Mouse (Mus musculus) midbrain, embryonic 14.5 days (tissue): Measurements from ENCODE around the gene Izumo2. TPM values are rescaled to one million over a fixed set of nuclear protein-coding genes. Genes with fewer than 3 reads are reported as not detected.

Source experiments
- ATAC-seq: fragments of 200-750 bp; cut with Nextera tagmentation; 2 replicates; pipeline ENCODE4 v1.8.0; 2017; ENCODE audit warnings: moderate number of reproducible peaks, moderate library complexity; ENCODE audit not compliant: low FRiP score, low TSS enrichment
- DNase-seq: peaks from one replicate; pipeline ENCODE4 v3.0.0-alpha.2; 2015
- H3K27ac ChIP-seq: fragments of 300-500 bp; sonication (generic); replicated peaks from 2 replicates; pipeline ENCODE4 v1.5.1; 2014; ENCODE audit warnings: mild to moderate bottlenecking, low read depth, low read length, moderate library complexity
- H3K27me3 ChIP-seq: fragments of 300-500 bp; sonication (generic); 2 replicates; pipeline ENCODE4 v1.6.1; 2014; ENCODE audit warnings: low read length, control low read depth, mixed read lengths; ENCODE audit not compliant: control insufficient read depth, insufficient read depth
- H3K36me3 ChIP-seq: fragments of 300-500 bp; sonication (generic); 2 replicates; pipeline ENCODE4 v1.6.1; 2014; ENCODE audit warnings: low read length, control low read depth; ENCODE audit not compliant: control insufficient read depth, insufficient read depth
- H3K4me1 ChIP-seq: fragments of 300-500 bp; sonication (generic); 2 replicates; pipeline ENCODE4 v1.6.1; 2014; ENCODE audit warnings: mild to moderate bottlenecking, antibody characterized with exemption, low read length, control low read depth; ENCODE audit not compliant: control insufficient read depth, insufficient read depth
- H3K4me2 ChIP-seq: fragments of 300-500 bp; sonication (generic); 2 replicates; pipeline ENCODE4 v1.6.1; 2014; ENCODE audit warnings: mild to moderate bottlenecking, low read length, moderate library complexity
- H3K4me3 ChIP-seq: fragments of 300-500 bp; sonication (generic); replicated peaks from 2 replicates; pipeline ENCODE4 v1.5.1; 2014; ENCODE audit warnings: low read depth, low read length
- H3K9ac ChIP-seq: fragments of 300-500 bp; sonication (generic); replicated peaks from 2 replicates; pipeline ENCODE4 v1.6.1; 2014; ENCODE audit warnings: mild to moderate bottlenecking, low read length, moderate library complexity
- H3K9me3 ChIP-seq: fragments of 300-500 bp; sonication (generic); 2 replicates; pipeline ENCODE4 v1.6.1; 2016; ENCODE audit warnings: low read length, control low read depth, mixed read lengths; ENCODE audit not compliant: control insufficient read depth
- WGBS: fragments of 180-500 bp; shearing (Covaris S2); extraction: QIAGEN DNeasy Blood & Tissue Kit; methylation state at CpG from one replicate; pipeline ENCODE4 v1.1.7; 2014; 5-methylcytosine and 5-hydroxymethylcytosine counted together
- polyA plus RNA-seq: library from polyadenylated mRNA; unstranded; fragments of >200 nt; fragmentation: Nextera tagmentation; extraction: Ambion mirVana; gene quantifications from 2 replicates; pipeline ENCODE4 v1.2.1, GENCODE M21; 2014

Gene Izumo2
- polyA plus RNA-seq, 1 experiment from 2014 or later = not detected

- DNase-seq (peak; percentile 92), ATAC-seq (peak; percentile 94)
- H3K27ac ChIP-seq = no peak within 1 kb of the TSS; the same call in 1 of the 2 replicates
- H3K36me3 ChIP-seq = no peaks in the 10 kb centered on the region
- H3K27me3 ChIP-seq = no peaks in the 10 kb centered on the region
- H3K4me3 ChIP-seq = peak within 1 kb of the TSS; percentile 22
- H3K4me2 ChIP-seq = peak within 1 kb of the TSS; percentile 58
- no peaks in the 10 kb centered on the region for H3K9me3 ChIP-seq
- H3K4me1 ChIP-seq = peaks cover 5% of the 10 kb centered on the region; the same call in 1 of the 2 replicates
- H3K9ac ChIP-seq = peak within 1 kb of the TSS; percentile 16
- WGBS = under 1% methylated on average over 23 of the region's 23 CpGs
Measured at GRCm38 (mm10) chr7:44670803-44671202, 37.7 kb upstream of the Izumo2 start, which contains the start of gene Myh14. Gene Myh14 (minus strand): TSS chr7:44670843.

- Histone ChIP-seq H3K36me3 (no peaks in the 10 kb centered on the region), H3K4me3 (no peak overlapping the region), H3K4me2 (no peak overlapping the region), H3K9ac (no peak overlapping the region), H3K27me3 (no peaks in the 10 kb centered on the region), H3K9me3 (no peaks in the 10 kb centered on the region), H3K4me1 (peaks cover 5% of the 10 kb centered on the region; the same call in 1 of the 2 replicates), H3K27ac (no peak overlapping the region)
- 77% methylated on average over 5 of the region's 5 CpGs for WGBS
- no peak for DNase-seq
- no peak for ATAC-seq
Measured at GRCm38 (mm10) chr7:44672193-44672592, 36.3 kb upstream of the Izumo2 start.

GRCm38 (mm10) chr7:44674511-44674910 lies 34.0 kb upstream of the Izumo2 start:
- Histone ChIP-seq H3K9me3 (no peaks in the 10 kb centered on the region), H3K27me3 (no peaks in the 10 kb centered on the region), H3K4me2 (no peak overlapping the region), H3K27ac (no peak overlapping the region), H3K9ac (no peak overlapping the region), H3K4me1 (peaks cover 5% of the 10 kb centered on the region; the same call in 1 of the 2 replicates), H3K36me3 (no peaks in the 10 kb centered on the region), H3K4me3 (no peak overlapping the region)
- DNase-seq (no peak), ATAC-seq (no peak)
- WGBS = 74% methylated on average over 4 of the region's 4 CpGs

GRCm38 (mm10) chr7:44675171-44675570 lies 33.4 kb upstream of the Izumo2 start:
- Histone ChIP-seq H3K27me3 (no peaks in the 10 kb centered on the region), H3K4me1 (peaks cover 5% of the 10 kb centered on the region; the same call in 1 of the 2 replicates), H3K4me3 (no peak overlapping the region), H3K4me2 (no peak overlapping the region), H3K9ac (no peak overlapping the region), H3K9me3 (no peaks in the 10 kb centered on the region), H3K27ac (no peak overlapping the region), H3K36me3 (no peaks in the 10 kb centered on the region)
- 71% methylated on average over 6 of the region's 6 CpGs for WGBS
- no peak for ATAC-seq
- DNase-seq = no peak

- Histone ChIP-seq H3K27me3 (no peaks in the 10 kb centered on the region), H3K4me2 (no peak overlapping the region), H3K27ac (no peak overlapping the region), H3K4me1 (peaks cover 3% of the 10 kb centered on the region; the same call in 1 of the 2 replicates), H3K36me3 (no peaks in the 10 kb centered on the region), H3K4me3 (no peak overlapping the region), H3K9me3 (no peaks in the 10 kb centered on the region), H3K9ac (no peak overlapping the region)
- ATAC-seq (no peak), DNase-seq (no peak)
- 53% methylated on average over 4 of the region's 4 CpGs for WGBS
Measured at GRCm38 (mm10) chr7:44676126-44676525, 32.4 kb upstream of the Izumo2 start.

- ATAC-seq (no peak), DNase-seq (no peak)
- H3K4me1 ChIP-seq = no peaks in the 10 kb centered on the region
- no peaks in the 10 kb centered on the region for H3K27me3 ChIP-seq
- WGBS = 54% methylated on average over 2 of the region's 2 CpGs
- no peak overlapping the region for H3K27ac ChIP-seq
- H3K36me3 ChIP-seq = no peaks in the 10 kb centered on the region
- no peak overlapping the region for H3K4me2 ChIP-seq
- no peaks in the 10 kb centered on the region for H3K9me3 ChIP-seq
- no peak overlapping the region for H3K4me3 ChIP-seq
- no peak overlapping the region for H3K9ac ChIP-seq
Measured at GRCm38 (mm10) chr7:44676611-44677010, 31.9 kb upstream of the Izumo2 start.

- Histone ChIP-seq H3K4me1 (no peaks in the 10 kb centered on the region), H3K27ac (no peak overlapping the region), H3K9me3 (no peaks in the 10 kb centered on the region), H3K4me3 (no peak overlapping the region), H3K27me3 (no peaks in the 10 kb centered on the region), H3K36me3 (no peaks in the 10 kb centered on the region), H3K4me2 (no peak overlapping the region), H3K9ac (no peak overlapping the region)
- no peak for ATAC-seq
- DNase-seq = no peak
- WGBS = 82% methylated on average over 8 of the region's 8 CpGs
Measured at GRCm38 (mm10) chr7:44683656-44684055, 24.9 kb upstream of the Izumo2 start.

GRCm38 (mm10) chr7:44685531-44686402 lies 22.8 kb upstream of the Izumo2 start:
- no peaks in the 10 kb centered on the region for H3K27me3 ChIP-seq
- 65% methylated on average over 17 of the region's 17 CpGs for WGBS
- ATAC-seq (no peak; the same call in 1 of the 2 replicates), DNase-seq (peak; percentile 63)
- no peak overlapping the region for H3K4me3 ChIP-seq
- H3K4me2 ChIP-seq = no peak overlapping the region
- H3K9me3 ChIP-seq = no peaks in the 10 kb centered on the region
- H3K27ac ChIP-seq = no peak overlapping the region
- no peaks in the 10 kb centered on the region for H3K4me1 ChIP-seq
- no peaks in the 10 kb centered on the region for H3K36me3 ChIP-seq
- no peak overlapping the region for H3K9ac ChIP-seq

- no peaks in the 10 kb centered on the region for H3K36me3 ChIP-seq
- no peak overlapping the region for H3K27ac ChIP-seq
- H3K9ac ChIP-seq = no peak overlapping the region
- no peaks in the 10 kb centered on the region for H3K27me3 ChIP-seq
- H3K4me2 ChIP-seq = no peak overlapping the region
- no peaks in the 10 kb centered on the region for H3K4me1 ChIP-seq
- no peaks in the 10 kb centered on the region for H3K9me3 ChIP-seq
- H3K4me3 ChIP-seq = no peak overlapping the region
- 71% methylated on average over 3 of the region's 3 CpGs for WGBS
- no peak for ATAC-seq
- no peak for DNase-seq
Measured at GRCm38 (mm10) chr7:44688890-44689289, 19.7 kb upstream of the Izumo2 start.
